12 mouse cellular contexts compared by ENCODE assay signal in the genomic region with DNA sequence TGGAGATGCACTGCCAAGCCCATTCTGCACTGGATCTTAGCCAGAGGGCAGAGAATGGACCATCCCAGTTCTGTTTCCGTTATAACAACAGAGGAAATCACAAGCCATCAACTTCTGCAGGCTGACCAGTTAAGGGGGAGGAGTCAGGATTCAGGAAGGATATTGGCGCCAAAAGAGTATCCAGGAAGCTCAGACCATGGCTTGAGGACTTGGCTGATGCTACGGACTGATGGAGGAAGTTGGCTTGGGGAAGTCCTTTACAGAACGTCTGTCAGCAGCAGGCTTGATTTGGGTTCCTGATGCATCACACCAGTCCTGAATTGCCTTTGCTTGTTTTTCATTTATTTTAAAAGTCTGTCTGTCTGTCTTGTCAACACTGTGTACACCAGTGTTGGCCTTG. TPM values are rescaled to one million over a fixed set of nuclear protein-coding genes. Genes with fewer than 3 reads are reported as not detected.
DNase-seq lines count a peak whose midpoint lies in the region; ATAC-seq lines count a peak whose summit lies in the region.
"Had no signal": no experiment of that assay in that cellular context is flagged by ENCODE, and none has a peak within 500 bp of the region (broad histone marks: within the 10 kb centered on the region; RNA-seq: fewer than 3 reads in every experiment).

No protein-coding gene starts in this region.

- no peak overlapping the region for H3K9ac ChIP-seq in kidney, embryonic 14.5 days (ENCODE audit: low read depth, low read length)
- no peak overlapping the region for H3K9ac ChIP-seq in liver, embryonic 11.5 days (ENCODE audit: low read depth, low read length)

- no peaks in the 10 kb centered on the region for H3K36me3 ChIP-seq in kidney, embryonic 14.5 days (ENCODE audit: control insufficient read depth, insufficient read depth, low read length)
- no peaks in the 10 kb centered on the region for H3K36me3 ChIP-seq in liver, embryonic 11.5 days (ENCODE audit: control insufficient read depth, insufficient read depth, low read length)

- DNase-seq in kidney, adult 11 months = peak; percentile 74
- no peak for DNase-seq in liver, embryonic 11.5 days (ENCODE audit: low spot score)
- peak; percentile 36 for DNase-seq in monocyte, adult 2 months (ENCODE audit: low read depth in 1 of 2, low spot score in 2 of 2)
- DNase-seq in frontal cortex, postnatal 25 days (ENCODE audit: low spot score in 2 of 2) = no peak
- DNase-seq in urinary bladder, postnatal 36 days (ENCODE audit: low spot score in 2 of 2) = no peak
- DNase-seq: cerebellum, adult 18-20 months; thymus, postnatal 4 days had no signal

- H3K4me2 ChIP-seq in kidney, embryonic 14.5 days (replicated peaks; ENCODE audit: low read depth, low read length) = no peak overlapping the region
- peak overlapping the region; percentile 1; the same call in 1 of the 2 replicates for H3K4me2 ChIP-seq in liver, embryonic 11.5 days

- H3K27ac ChIP-seq in kidney, embryonic 14.5 days (ENCODE audit: low read depth, low read length) = no peak overlapping the region
- H3K27ac ChIP-seq in liver, embryonic 11.5 days (ENCODE audit: low read depth, low read length) = no peak overlapping the region
- H3K27ac ChIP-seq: forebrain, embryonic 10.5 days; hindbrain, embryonic 14.5 days had no signal

- H3K4me3 ChIP-seq in kidney, embryonic 14.5 days (ENCODE audit: low read length) = no peak overlapping the region
- H3K4me3 ChIP-seq in liver, embryonic 11.5 days (ENCODE audit: low read depth, low read length) = peak overlapping the region; percentile 3; the same call in 1 of the 2 replicates

- ATAC-seq in kidney, embryonic 14.5 days (ENCODE audit: low FRiP score, low TSS enrichment) = no peak
- ATAC-seq in common myeloid progenitor, adult 5-6 weeks (replicated peaks; ENCODE audit: low read depth, poor library complexity, severe bottlenecking) = peak; percentile 64
- ATAC-seq in liver, embryonic 11.5 days (replicated peaks; ENCODE audit: low FRiP score) = no peak
- ATAC-seq: Patski had no signal

- peaks cover 6% of the 10 kb centered on the region for H3K4me1 ChIP-seq in kidney, embryonic 14.5 days (ENCODE audit: control insufficient read depth, insufficient read depth, low read length)
- peaks cover 12% of the 10 kb centered on the region for H3K4me1 ChIP-seq in liver, embryonic 11.5 days (replicated peaks; ENCODE audit: control insufficient read depth, insufficient read depth, low read length)

- peaks cover 3% of the 10 kb centered on the region; the same call in 1 of the 2 replicates for H3K27me3 ChIP-seq in kidney, embryonic 14.5 days (ENCODE audit: control insufficient read depth, insufficient read depth, low read length)
- H3K27me3 ChIP-seq in liver, embryonic 11.5 days (replicated peaks; ENCODE audit: control insufficient read depth, insufficient read depth, low read length) = no peaks in the 10 kb centered on the region
- H3K27me3 ChIP-seq: Patski had no signal

- H3K9me3 ChIP-seq in kidney, embryonic 14.5 days (ENCODE audit: control insufficient read depth, low read length) = no peaks in the 10 kb centered on the region
- H3K9me3 ChIP-seq in liver, embryonic 11.5 days (ENCODE audit: control insufficient read depth, low read length) = no peaks in the 10 kb centered on the region
- H3K9me3 ChIP-seq: forebrain, embryonic 10.5 days had no signal

- 70% methylated on average over 4 of the region's 4 CpGs for WGBS in kidney, embryonic 14.5 days
- WGBS in liver, embryonic 11.5 days = 45% methylated on average over 4 of the region's 4 CpGs

RNA-seq across cellular contexts. Expression of a gene that starts 1.2 kb away (rescaled TPM):
- polyA plus RNA-seq in kidney, embryonic 14.5 days (2014; fragmentation: Nextera tagmentation; extraction: Ambion mirVana) = 32.1 and 43.4 TPM in 2 replicates
- total RNA-seq in common myeloid progenitor, adult 5-6 weeks (2017) = 14.0 and 15.0 TPM in 2 replicates
- 48.7 and 49.0 TPM in 2 replicates for polyA plus RNA-seq in liver, embryonic 11.5 days (2014; fragmentation: Nextera tagmentation; extraction: Ambion mirVana)

RNA-seq across cellular contexts. Expression of a gene that starts 7.3 kb away (rescaled TPM):
- polyA plus RNA-seq in kidney, embryonic 14.5 days (2014; fragmentation: Nextera tagmentation; extraction: Ambion mirVana) = 5,375 and 6,285 TPM in 2 replicates
- 2,479 and 2,482 TPM in 2 replicates for total RNA-seq in common myeloid progenitor, adult 5-6 weeks (2017)
- 3,876 and 4,144 TPM in 2 replicates for polyA plus RNA-seq in liver, embryonic 11.5 days (2014; fragmentation: Nextera tagmentation; extraction: Ambion mirVana)

RNA-seq across cellular contexts. Expression of a gene that starts 12.0 kb away (rescaled TPM):
- polyA plus RNA-seq in kidney, embryonic 14.5 days (2014; fragmentation: Nextera tagmentation; extraction: Ambion mirVana) = 0.09 and 0.19 TPM in 2 replicates
- 0.10 and 0.14 TPM in 2 replicates for total RNA-seq in common myeloid progenitor, adult 5-6 weeks (2017)
- polyA plus RNA-seq in liver, embryonic 11.5 days (2014; fragmentation: Nextera tagmentation; extraction: Ambion mirVana) = 0.18 and 0.34 TPM in 2 replicates

RNA-seq across cellular contexts. Expression of a gene that starts 30.8 kb away (rescaled TPM):
- 117 and 142 TPM in 2 replicates for polyA plus RNA-seq in kidney, embryonic 14.5 days (2014; fragmentation: Nextera tagmentation; extraction: Ambion mirVana)
- 28.6 and 40.6 TPM in 2 replicates for total RNA-seq in common myeloid progenitor, adult 5-6 weeks (2017)
- polyA plus RNA-seq in liver, embryonic 11.5 days (2014; fragmentation: Nextera tagmentation; extraction: Ambion mirVana) = 110 and 112 TPM in 2 replicates

RNA-seq across cellular contexts. Expression of a gene that starts 41.5 kb away (rescaled TPM):
- 2.5 and 2.6 TPM in 2 replicates for polyA plus RNA-seq in kidney, embryonic 14.5 days (2014; fragmentation: Nextera tagmentation; extraction: Ambion mirVana)
- 0.18 and 1.3 TPM in 2 replicates for total RNA-seq in common myeloid progenitor, adult 5-6 weeks (2017)
- 0.47 and 0.73 TPM in 2 replicates for polyA plus RNA-seq in liver, embryonic 11.5 days (2014; fragmentation: Nextera tagmentation; extraction: Ambion mirVana)

Comparison
In these comparisons a context has a peak if more than half of its experiments do, and no peak if none do; other contexts are left out.
1. DNase-seq: peak in kidney, adult 11 months (single experiment) and monocyte, adult 2 months (2 of 2); none in liver, embryonic 11.5 days (single experiment), frontal cortex, postnatal 25 days (0 of 2) and urinary bladder, postnatal 36 days (0 of 2).